8 mouse cellular contexts compared by ENCODE assay signal in genomic region chr4:124477870-124478301, GRCm38 (mm10).
DNase-seq lines count a peak whose midpoint lies in the region; ATAC-seq lines count a peak whose summit lies in the region.

No protein-coding gene starts in this region.

- no peak for ATAC-seq in embryonic facial prominence, embryonic 15.5 days (ENCODE audit: insufficient number of reproducible peaks, low FRiP score, low TSS enrichment, low read depth)

- DNase-seq in embryo, embryonic 10 days (ENCODE audit: low spot score), result peak; percentile 89
- DNase-seq in kidney, adult 9 months, result peak; percentile 72
- peak; percentile 92 for DNase-seq in mesoderm, embryonic 11.5 days (ENCODE audit: low read depth, low spot score)
- DNase-seq in right cerebral cortex, postnatal 14 days, result no peak
- no peak for DNase-seq in layer of hippocampus, adult 11-12 months (ENCODE audit: low spot score)
- DNase-seq in cerebellum, postnatal 36 days, result no peak
- no peak for DNase-seq in urinary bladder, adult 2 months (ENCODE audit: low spot score)

- peaks cover 10% of the 10 kb centered on the region for H3K4me1 ChIP-seq in embryonic facial prominence, embryonic 15.5 days

- H3K27me3 ChIP-seq in embryonic facial prominence, embryonic 15.5 days, result peaks cover 34% of the 10 kb centered on the region

- no peak overlapping the region for H3K27ac ChIP-seq in embryonic facial prominence, embryonic 15.5 days (replicated peaks)

- H3K9me3 ChIP-seq in embryonic facial prominence, embryonic 15.5 days (replicated peaks), result no peaks in the 10 kb centered on the region

- H3K4me3 ChIP-seq in embryonic facial prominence, embryonic 15.5 days (replicated peaks), result no peak overlapping the region

- H3K9ac ChIP-seq in embryonic facial prominence, embryonic 15.5 days, result no peak overlapping the region

- peak overlapping the region; percentile 34 for H3K4me2 ChIP-seq in embryonic facial prominence, embryonic 15.5 days (replicated peaks)

- WGBS in embryonic facial prominence, embryonic 15.5 days, result 4% methylated on average over 21 of the region's 22 CpGs

- H3K36me3 ChIP-seq in embryonic facial prominence, embryonic 15.5 days, result no peaks in the 10 kb centered on the region

Comparison
In these comparisons a context has a peak if more than half of its experiments do, and no peak if none do; other contexts are left out.
1. DNase-seq: peak in embryo, embryonic 10 days (single experiment), kidney, adult 9 months (single experiment) and mesoderm, embryonic 11.5 days (single experiment); none in right cerebral cortex, postnatal 14 days (single experiment), layer of hippocampus, adult 11-12 months (single experiment), cerebellum, postnatal 36 days (0 of 2) and urinary bladder, adult 2 months (single experiment).